Mouse (Mus musculus): ENCODE data around the gene Il1rap. TPM values are rescaled to one million over a fixed set of nuclear protein-coding genes. Genes with fewer than 3 reads are reported as not detected.

The Il1rap gene
- polyA plus RNA-seq, 1 experiment from 2014 or later = 8.6 TPM

GRCm38 (mm10) chr16:26569387-26569978 is 12.0 kb upstream of the Il1rap start:
- Histone ChIP-seq H3K27ac (ENCODE audit: low read length) (no peak overlapping the region), H3K9me3 (replicated peaks; ENCODE audit: control insufficient read depth, low read length, poor library complexity, severe bottlenecking) (no peaks in the 10 kb centered on the region), H3K9ac (ENCODE audit: low read depth, low read length) (no peak overlapping the region), H3K4me3 (ENCODE audit: low read depth, low read length) (no peak overlapping the region), H3K4me2 (ENCODE audit: low read length) (no peak overlapping the region), H3K27me3 (ENCODE audit: control insufficient read depth, insufficient read depth, low read depth, low read length) (no peaks in the 10 kb centered on the region), H3K36me3 (ENCODE audit: control insufficient read depth, insufficient read depth, low read length) (no peaks in the 10 kb centered on the region), H3K4me1 (ENCODE audit: control insufficient read depth, insufficient read depth, low read length) (no peaks in the 10 kb centered on the region)
- no peak for ATAC-seq

GRCm38 (mm10) chr16:26571836-26572235 is 9.7 kb upstream of the Il1rap start:
- no peak for ATAC-seq
- Histone ChIP-seq H3K9me3 (replicated peaks; ENCODE audit: control insufficient read depth, low read length, poor library complexity, severe bottlenecking) (no peaks in the 10 kb centered on the region), H3K9ac (ENCODE audit: low read depth, low read length) (no peak overlapping the region), H3K27ac (ENCODE audit: low read length) (no peak overlapping the region), H3K4me1 (ENCODE audit: control insufficient read depth, insufficient read depth, low read length) (no peaks in the 10 kb centered on the region), H3K36me3 (ENCODE audit: control insufficient read depth, insufficient read depth, low read length) (no peaks in the 10 kb centered on the region), H3K4me2 (ENCODE audit: low read length) (no peak overlapping the region), H3K4me3 (ENCODE audit: low read depth, low read length) (no peak overlapping the region), H3K27me3 (ENCODE audit: control insufficient read depth, insufficient read depth, low read depth, low read length) (no peaks in the 10 kb centered on the region)
- WGBS = 93% methylated on average over 2 of the region's 2 CpGs

- WGBS = 96% methylated on average over 5 of the region's 5 CpGs
- Histone ChIP-seq H3K27me3 (ENCODE audit: control insufficient read depth, insufficient read depth, low read depth, low read length) (no peaks in the 10 kb centered on the region), H3K9ac (ENCODE audit: low read depth, low read length) (no peak overlapping the region), H3K4me3 (ENCODE audit: low read depth, low read length) (no peak overlapping the region), H3K36me3 (ENCODE audit: control insufficient read depth, insufficient read depth, low read length) (no peaks in the 10 kb centered on the region), H3K4me2 (ENCODE audit: low read length) (no peak overlapping the region), H3K27ac (ENCODE audit: low read length) (no peak overlapping the region), H3K4me1 (ENCODE audit: control insufficient read depth, insufficient read depth, low read length) (no peaks in the 10 kb centered on the region), H3K9me3 (replicated peaks; ENCODE audit: control insufficient read depth, low read length, poor library complexity, severe bottlenecking) (0 out of 2 replicates have a peak, but pooled peaks cover 3% of the 10 kb centered on the region)
- no peak for ATAC-seq
These were observed 7.3 kb upstream of the Il1rap start for GRCm38 (mm10) chr16:26574173-26574572.

- no peaks in the 10 kb centered on the region; the same call in 1 of the 2 replicates for H3K27me3 ChIP-seq (ENCODE audit: control insufficient read depth, insufficient read depth, low read depth, low read length)
- H3K36me3 ChIP-seq (ENCODE audit: control insufficient read depth, insufficient read depth, low read length) = no peaks in the 10 kb centered on the region
- H3K4me3 ChIP-seq (ENCODE audit: low read depth, low read length) = peak overlapping the region; percentile 70
- H3K27ac ChIP-seq (ENCODE audit: low read length) = 0 out of 2 replicates have a peak overlapping the region, but pooled peaks have one; percentile 29
- H3K4me1 ChIP-seq (ENCODE audit: control insufficient read depth, insufficient read depth, low read length) = no peaks in the 10 kb centered on the region; the same call in 1 of the 2 replicates
- H3K9me3 ChIP-seq (replicated peaks; ENCODE audit: control insufficient read depth, low read length, poor library complexity, severe bottlenecking) = 0 out of 2 replicates have a peak, but pooled peaks cover 3% of the 10 kb centered on the region
- peak; percentile 73 for ATAC-seq
- H3K4me2 ChIP-seq (ENCODE audit: low read length) = peak overlapping the region; percentile 70
- under 1% methylated on average over 16 of the region's 16 CpGs for WGBS
- peak overlapping the region; percentile 75 for H3K9ac ChIP-seq (ENCODE audit: low read depth, low read length)
These were observed 441 bp downstream of the Il1rap start for GRCm38 (mm10) chr16:26581913-26582376.

- H3K27me3 ChIP-seq (ENCODE audit: control insufficient read depth, insufficient read depth, low read depth, low read length) = no peaks in the 10 kb centered on the region
- no peak overlapping the region for H3K9ac ChIP-seq (ENCODE audit: low read depth, low read length)
- H3K27ac ChIP-seq (ENCODE audit: low read length) = no peak overlapping the region
- H3K36me3 ChIP-seq (ENCODE audit: control insufficient read depth, insufficient read depth, low read length) = no peaks in the 10 kb centered on the region
- H3K9me3 ChIP-seq (replicated peaks; ENCODE audit: control insufficient read depth, low read length, poor library complexity, severe bottlenecking) = no peaks in the 10 kb centered on the region
- no peak overlapping the region for H3K4me2 ChIP-seq (ENCODE audit: low read length)
- no peaks in the 10 kb centered on the region; the same call in 1 of the 2 replicates for H3K4me1 ChIP-seq (ENCODE audit: control insufficient read depth, insufficient read depth, low read length)
- WGBS = 91% methylated on average over 5 of the region's 5 CpGs
- H3K4me3 ChIP-seq (ENCODE audit: low read depth, low read length) = no peak overlapping the region
- no peak for ATAC-seq
These were observed 4.3 kb downstream of the Il1rap start for GRCm38 (mm10) chr16:26585806-26586205.

GRCm38 (mm10) chr16:26590897-26591570 is 9.5 kb downstream of the Il1rap start:
- Histone ChIP-seq H3K36me3 (ENCODE audit: control insufficient read depth, insufficient read depth, low read length) (no peaks in the 10 kb centered on the region), H3K9ac (ENCODE audit: low read depth, low read length) (no peak overlapping the region), H3K27me3 (ENCODE audit: control insufficient read depth, insufficient read depth, low read depth, low read length) (no peaks in the 10 kb centered on the region), H3K9me3 (replicated peaks; ENCODE audit: control insufficient read depth, low read length, poor library complexity, severe bottlenecking) (no peaks in the 10 kb centered on the region), H3K4me1 (ENCODE audit: control insufficient read depth, insufficient read depth, low read length) (no peaks in the 10 kb centered on the region), H3K4me3 (ENCODE audit: low read depth, low read length) (no peak overlapping the region), H3K4me2 (ENCODE audit: low read length) (no peak overlapping the region), H3K27ac (ENCODE audit: low read length) (no peak overlapping the region)
- 78% methylated on average over 4 of the region's 4 CpGs for WGBS
- no peak for ATAC-seq

- Histone ChIP-seq H3K27ac (ENCODE audit: low read length) (no peak overlapping the region), H3K36me3 (ENCODE audit: control insufficient read depth, insufficient read depth, low read length) (no peaks in the 10 kb centered on the region), H3K4me3 (ENCODE audit: low read depth, low read length) (no peak overlapping the region), H3K9me3 (replicated peaks; ENCODE audit: control insufficient read depth, low read length, poor library complexity, severe bottlenecking) (no peaks in the 10 kb centered on the region), H3K9ac (ENCODE audit: low read depth, low read length) (no peak overlapping the region), H3K27me3 (ENCODE audit: control insufficient read depth, insufficient read depth, low read depth, low read length) (no peaks in the 10 kb centered on the region), H3K4me1 (ENCODE audit: control insufficient read depth, insufficient read depth, low read length) (no peaks in the 10 kb centered on the region), H3K4me2 (ENCODE audit: low read length) (no peak overlapping the region)
- WGBS = 39% methylated on average over 7 of the region's 7 CpGs
- ATAC-seq = peak; percentile 70; the same call in 1 of the 2 replicates
These were observed 14.9 kb downstream of the Il1rap start for GRCm38 (mm10) chr16:26596440-26596839.

- ATAC-seq = peak; percentile 17; the same call in 1 of the 2 replicates
- no peak overlapping the region for H3K4me2 ChIP-seq (ENCODE audit: low read length)
- H3K27ac ChIP-seq (ENCODE audit: low read length) = no peak overlapping the region
- H3K4me1 ChIP-seq (ENCODE audit: control insufficient read depth, insufficient read depth, low read length) = no peaks in the 10 kb centered on the region
- H3K36me3 ChIP-seq (ENCODE audit: control insufficient read depth, insufficient read depth, low read length) = no peaks in the 10 kb centered on the region
- no peak overlapping the region for H3K4me3 ChIP-seq (ENCODE audit: low read depth, low read length)
- H3K9me3 ChIP-seq (replicated peaks; ENCODE audit: control insufficient read depth, low read length, poor library complexity, severe bottlenecking) = no peaks in the 10 kb centered on the region
- H3K27me3 ChIP-seq (ENCODE audit: control insufficient read depth, insufficient read depth, low read depth, low read length) = no peaks in the 10 kb centered on the region
- 69% methylated on average over 7 of the region's 7 CpGs for WGBS
- H3K9ac ChIP-seq (ENCODE audit: low read depth, low read length) = no peak overlapping the region
These were observed 15.8 kb downstream of the Il1rap start for GRCm38 (mm10) chr16:26597307-26597706.

GRCm38 (mm10) chr16:26598591-26598990 is 17.1 kb downstream of the Il1rap start:
- no peaks in the 10 kb centered on the region for H3K4me1 ChIP-seq (ENCODE audit: control insufficient read depth, insufficient read depth, low read length)
- no peak overlapping the region for H3K4me3 ChIP-seq (ENCODE audit: low read depth, low read length)
- H3K27ac ChIP-seq (ENCODE audit: low read length) = no peak overlapping the region
- 72% methylated on average over 5 of the region's 5 CpGs for whole genome bisulfite sequencing
- no peaks in the 10 kb centered on the region for H3K27me3 ChIP-seq (ENCODE audit: control insufficient read depth, insufficient read depth, low read depth, low read length)
- no peak overlapping the region for H3K4me2 ChIP-seq (ENCODE audit: low read length)
- no peak overlapping the region for H3K9ac ChIP-seq (ENCODE audit: low read depth, low read length)
- no peaks in the 10 kb centered on the region for H3K9me3 ChIP-seq (replicated peaks; ENCODE audit: control insufficient read depth, low read length, poor library complexity, severe bottlenecking)
- no peak for ATAC-seq
- no peaks in the 10 kb centered on the region for H3K36me3 ChIP-seq (ENCODE audit: control insufficient read depth, insufficient read depth, low read length)
